Mouse (Mus musculus) ES-E14 (cell line): ENCODE measurements around the gene Dpp9.

Experiments used
- CHD2 ChIP-seq: IDR thresholded peaks from 2 replicates; pipeline ENCODE4 v1.6.1; 2014; ENCODE audit warnings: mild to moderate bottlenecking, low read depth, low read length, inconsistent platforms
- HCFC1 ChIP-seq: IDR thresholded peaks from 2 replicates; pipeline ENCODE4 v1.6.1; 2012; ENCODE audit warnings: low read length, inconsistent platforms, borderline replicate concordance; ENCODE audit not compliant: insufficient read depth
- MAFK ChIP-seq: IDR thresholded peaks from 2 replicates; pipeline ENCODE4 v1.6.1; 2014; ENCODE audit warnings: mild to moderate bottlenecking, low read depth, low read length, inconsistent platforms; ENCODE audit not compliant: insufficient read depth
- ZC3H11A ChIP-seq: IDR thresholded peaks from 2 replicates; pipeline ENCODE4 v1.6.1; 2012; ENCODE audit warnings: low read depth, mild to moderate bottlenecking, inconsistent platforms, low read length, borderline replicate concordance
- ZNF384 ChIP-seq: IDR thresholded peaks from 2 replicates; pipeline ENCODE4 v1.6.1; 2012; ENCODE audit warnings: low read depth, low read length, inconsistent platforms

- no peak for TF ChIP-seq MAFK
- TF ChIP-seq HCFC1, result 0 out of 2 replicates have a peak, but pooled peaks have one; percentile 49
- peak; percentile 35; the same call in 1 of the 2 replicates for TF ChIP-seq ZC3H11A
- no peak for TF ChIP-seq ZNF384
- TF ChIP-seq CHD2, result no peak
Observed at GRCm38 (mm10) chr17:56264020-56264419, 45.3 kb upstream of the Dpp9 start.
